Comparison of ENCODE assay signal across 9 mouse cellular contexts in genomic region chr17:24540375-24540774, GRCm38 (mm10). TPM values are rescaled to one million over a fixed set of nuclear protein-coding genes. Genes with fewer than 3 reads are reported as not detected.
DNase-seq lines count a peak whose midpoint lies in the region; ATAC-seq and TF ChIP-seq lines count a peak whose summit lies in the region.
"Had no signal": no experiment of that assay in that cellular context is flagged by ENCODE, and none has a peak within 500 bp of the region (broad histone marks: within the 10 kb centered on the region; RNA-seq: fewer than 3 reads in every experiment).

No protein-coding gene starts in this region.

- 7% methylated on average over 3 of the region's 3 CpGs for WGBS in heart, embryonic 12.5 days
- WGBS in liver, embryonic 11.5 days: 10% methylated on average over 3 of the region's 3 CpGs

- H3K4me2 ChIP-seq in heart, embryonic 12.5 days: no peak overlapping the region
- no peak overlapping the region for H3K4me2 ChIP-seq in liver, embryonic 11.5 days
- H3K4me2 ChIP-seq: limb, embryonic 15.5 days had no signal

- no peak overlapping the region for H3K4me3 ChIP-seq in bone marrow macrophage, adult 2 months (ENCODE audit: insufficient read depth, low read length)
- no peak overlapping the region for H3K4me3 ChIP-seq in heart, embryonic 12.5 days
- H3K4me3 ChIP-seq in liver, embryonic 11.5 days (ENCODE audit: low read depth, low read length): no peak overlapping the region
- H3K4me3 ChIP-seq: limb, embryonic 15.5 days had no signal

- ATAC-seq in heart, embryonic 12.5 days (ENCODE audit: insufficient number of reproducible peaks, low FRiP score): peak; percentile 42; the same call in 1 of the 2 replicates
- ATAC-seq in liver, embryonic 11.5 days (replicated peaks; ENCODE audit: low FRiP score): 0 out of 2 replicates have a peak, but pooled peaks have one; percentile 68

- TF ChIP-seq CTCF in bone marrow macrophage, adult 2 months (IDR thresholded peaks at IDR 0.05; ENCODE audit: low read depth, low read length): peak; percentile 52

- peaks cover 5% of the 10 kb centered on the region; the same call in 1 of the 2 replicates for H3K27me3 ChIP-seq in heart, embryonic 12.5 days (replicated peaks)
- H3K27me3 ChIP-seq in liver, embryonic 11.5 days (replicated peaks; ENCODE audit: control insufficient read depth, insufficient read depth, low read length): peaks cover 3% of the 10 kb centered on the region; the same call in 1 of the 2 replicates

- H3K4me1 ChIP-seq in bone marrow macrophage, adult 2 months (ENCODE audit: control insufficient read depth, insufficient read depth, low read length): peaks cover 6% of the 10 kb centered on the region; the same call in 1 of the 2 replicates
- H3K4me1 ChIP-seq in heart, embryonic 12.5 days (replicated peaks): no peaks in the 10 kb centered on the region
- no peaks in the 10 kb centered on the region for H3K4me1 ChIP-seq in liver, embryonic 11.5 days (replicated peaks; ENCODE audit: control insufficient read depth, insufficient read depth, low read length)

- no peaks in the 10 kb centered on the region for H3K9me3 ChIP-seq in heart, embryonic 12.5 days (replicated peaks)
- no peaks in the 10 kb centered on the region for H3K9me3 ChIP-seq in liver, embryonic 11.5 days (ENCODE audit: control insufficient read depth, low read length)
- H3K9me3 ChIP-seq: limb, embryonic 15.5 days had no signal

- intact Hi-C loops in left cerebral cortex, postnatal 4 days (cut with DNase I): no loop called here
- intact Hi-C loops in left cerebral cortex, postnatal 25 days (cut with DNase I): no loop called here

- H3K9ac ChIP-seq in heart, embryonic 12.5 days: no peak overlapping the region
- H3K9ac ChIP-seq in liver, embryonic 11.5 days (ENCODE audit: low read depth, low read length): no peak overlapping the region
- H3K9ac ChIP-seq: limb, embryonic 15.5 days had no signal

- TF ChIP-seq POLR2A in bone marrow macrophage, adult 2 months (IDR thresholded peaks at IDR 0.05; ENCODE audit: borderline replicate concordance, low read depth, low read length): no peak

- no peak overlapping the region for H3K27ac ChIP-seq in bone marrow macrophage, adult 2 months (ENCODE audit: insufficient read depth, low read depth, low read length)
- no peak overlapping the region for H3K27ac ChIP-seq in heart, embryonic 12.5 days (ENCODE audit: poor library complexity, severe bottlenecking)
- H3K27ac ChIP-seq in liver, embryonic 11.5 days (ENCODE audit: low read depth, low read length): no peak overlapping the region
- H3K27ac ChIP-seq: limb, embryonic 15.5 days had no signal

- DNase-seq in left cerebral cortex, postnatal 4 days: peak; percentile 34
- DNase-seq in left cerebral cortex, postnatal 25 days (ENCODE audit: low spot score in 2 of 2): no peak
- peak; percentile 42 for DNase-seq in liver, embryonic 11.5 days (ENCODE audit: low spot score)
- peak; percentile 38 for DNase-seq in retina, postnatal 7 days (ENCODE audit: low read depth, low spot score)
- no peak for DNase-seq in Muller cell, postnatal 12 days (ENCODE audit: inconsistent ontology term)
- no peak for DNase-seq in right cerebral cortex, postnatal 14 days

- H3K36me3 ChIP-seq in heart, embryonic 12.5 days: no peaks in the 10 kb centered on the region
- no peaks in the 10 kb centered on the region for H3K36me3 ChIP-seq in liver, embryonic 11.5 days (ENCODE audit: control insufficient read depth, insufficient read depth, low read length)
- H3K36me3 ChIP-seq: limb, embryonic 15.5 days had no signal

RNA-seq across cellular contexts. Expression of gene Rab26, which starts 6.4 kb away (rescaled TPM):
- total RNA-seq in left cerebral cortex, postnatal 4 days (2021): 10 to 100 TPM; 12.2 to 12.5 TPM
- total RNA-seq in left cerebral cortex, postnatal 25 days (2021): 10 to 100 TPM; 53.4 to 59.5 TPM
- 0.44 TPM in 1 of 2 replicates, not detected in the other for polyA plus RNA-seq in bone marrow macrophage, adult 2 months (2012; ENCODE audit: insufficient read depth, insufficient read length, missing spikeins)
- polyA plus RNA-seq in heart, embryonic 12.5 days (2016; fragmentation: Nextera tagmentation; extraction: Ambion mirVana): 1.2 TPM in 2 replicates
- 2.0 and 2.4 TPM in 2 replicates for polyA plus RNA-seq in liver, embryonic 11.5 days (2014; fragmentation: Nextera tagmentation; extraction: Ambion mirVana)

RNA-seq across cellular contexts. Expression of gene Pkd1, which starts 9.3 kb away (rescaled TPM):
- total RNA-seq in left cerebral cortex, postnatal 4 days (2021): 10 to 100 TPM; 75.0 to 91.3 TPM
- total RNA-seq in left cerebral cortex, postnatal 25 days (2021): 10 to 100 TPM; 66.4 to 84.7 TPM
- 22.3 and 24.6 TPM in 2 replicates for polyA plus RNA-seq in bone marrow macrophage, adult 2 months (2012; ENCODE audit: insufficient read depth, insufficient read length, missing spikeins)
- 18.1 and 18.9 TPM in 2 replicates for polyA plus RNA-seq in heart, embryonic 12.5 days (2016; fragmentation: Nextera tagmentation; extraction: Ambion mirVana)
- polyA plus RNA-seq in liver, embryonic 11.5 days (2014; fragmentation: Nextera tagmentation; extraction: Ambion mirVana): 8.7 and 12.2 TPM in 2 replicates

RNA-seq across cellular contexts. Expression of gene Traf7, which starts 12.6 kb away (rescaled TPM):
- total RNA-seq in left cerebral cortex, postnatal 4 days (2021): 100 to 1,000 TPM; 166 to 172 TPM
- 10 to 100 TPM; 75.1 to 77.7 TPM for total RNA-seq in left cerebral cortex, postnatal 25 days (2021)
- 88.8 and 102 TPM in 2 replicates for polyA plus RNA-seq in bone marrow macrophage, adult 2 months (2012; ENCODE audit: insufficient read depth, insufficient read length, missing spikeins)
- 71.8 and 81.4 TPM in 2 replicates for polyA plus RNA-seq in heart, embryonic 12.5 days (2016; fragmentation: Nextera tagmentation; extraction: Ambion mirVana)
- 81.0 and 90.7 TPM in 2 replicates for polyA plus RNA-seq in liver, embryonic 11.5 days (2014; fragmentation: Nextera tagmentation; extraction: Ambion mirVana)

RNA-seq across cellular contexts. Expression of gene Caskin1, which starts 52.0 kb away (rescaled TPM):
- total RNA-seq in left cerebral cortex, postnatal 4 days (2021): 100 to 1,000 TPM; 158 to 180 TPM
- total RNA-seq in left cerebral cortex, postnatal 25 days (2021): 100 to 1,000 TPM; 115 to 121 TPM
- 0.34 TPM in 1 of 2 replicates, not detected in the other for polyA plus RNA-seq in bone marrow macrophage, adult 2 months (2012; ENCODE audit: insufficient read depth, insufficient read length, missing spikeins)
- 0.64 and 0.77 TPM in 2 replicates for polyA plus RNA-seq in heart, embryonic 12.5 days (2016; fragmentation: Nextera tagmentation; extraction: Ambion mirVana)
- 0.47 and 0.56 TPM in 2 replicates for polyA plus RNA-seq in liver, embryonic 11.5 days (2014; fragmentation: Nextera tagmentation; extraction: Ambion mirVana)

Comparison
In these comparisons a context has a peak if more than half of its experiments do, and no peak if none do; other contexts are left out.
1. DNase-seq: peak in left cerebral cortex, postnatal 4 days (single experiment), liver, embryonic 11.5 days (single experiment) and retina, postnatal 7 days (single experiment); none in left cerebral cortex, postnatal 25 days (0 of 2), Muller cell, postnatal 12 days (single experiment) and right cerebral cortex, postnatal 14 days (single experiment).